Mouse (Mus musculus) megakaryocyte, embryonic 14.5 days (primary cell): Measurements from ENCODE around the gene Lbx2. TPM values are rescaled to one million over a fixed set of nuclear protein-coding genes. Genes with fewer than 3 reads are reported as not detected.

Experiments
- H3K27me3 ChIP-seq: replicated peaks from 2 replicates; pipeline ENCODE3; 2012; ENCODE audit warnings: inconsistent platforms
- H3K36me3 ChIP-seq: replicated peaks from 2 replicates; pipeline ENCODE3; 2012; ENCODE audit warnings: low read length, inconsistent platforms, mixed read lengths
- H3K4me1 ChIP-seq: 2 replicates; pipeline ENCODE4 v1.6.1; 2012; ENCODE audit warnings: inconsistent platforms
- H3K4me3 ChIP-seq: replicated peaks from 2 replicates; pipeline ENCODE3; 2012; ENCODE audit warnings: moderate library complexity, mild to moderate bottlenecking, inconsistent platforms
- H3K9me3 ChIP-seq: 2 replicates; pipeline ENCODE4 v1.6.1; 2012; ENCODE audit warnings: inconsistent platforms
- FLI1 ChIP-seq: IDR thresholded peaks from 2 replicates; pipeline ENCODE4 v1.6.1; 2012; ENCODE audit warnings: low read length, inconsistent platforms, mixed read lengths
- GATA1 ChIP-seq: IDR thresholded peaks from 3 replicates; pipeline ENCODE4 v1.6.1; 2012; ENCODE audit warnings: mixed read lengths, low read length, inconsistent platforms, borderline replicate concordance
- polyA plus RNA-seq: library from polyadenylated mRNA; stranded (reverse); fragments of >175 nt; gene quantifications from 2 replicates; pipeline ENCODE4 v1.2.3, GENCODE M21; 2012; ENCODE audit warnings: low replicate concordance; ENCODE audit not compliant: insufficient read depth

The Lbx2 gene
- polyA plus RNA-seq, 1 experiment, result 3.3 TPM

GRCm38 (mm10) chr6:83087926-83088260, 1.7 kb downstream of the Lbx2 start:
- TF ChIP-seq FLI1 (no peak), GATA1 (no peak)
- Histone ChIP-seq H3K4me3 (peak overlapping the region; percentile 89), H3K27me3 (peaks cover 79% of the 10 kb centered on the region), H3K9me3 (no peaks in the 10 kb centered on the region), H3K4me1 (peaks cover 38% of the 10 kb centered on the region), H3K36me3 (peaks cover under 1% of the 10 kb centered on the region)

GRCm38 (mm10) chr6:83092416-83093127, 6.4 kb downstream of the Lbx2 start:
- H3K36me3 ChIP-seq, result no peaks in the 10 kb centered on the region
- H3K9me3 ChIP-seq, result peaks cover 7% of the 10 kb centered on the region
- peaks cover 49% of the 10 kb centered on the region for H3K27me3 ChIP-seq
- H3K4me3 ChIP-seq, result peak overlapping the region; percentile 29
- TF ChIP-seq FLI1, result no peak
- TF ChIP-seq GATA1, result no peak
- peaks cover 29% of the 10 kb centered on the region for H3K4me1 ChIP-seq

- H3K4me3 ChIP-seq, result peak overlapping the region; percentile 1
- no peaks in the 10 kb centered on the region for H3K36me3 ChIP-seq
- peaks cover 7% of the 10 kb centered on the region for H3K9me3 ChIP-seq
- H3K4me1 ChIP-seq, result peaks cover 28% of the 10 kb centered on the region
- peaks cover 21% of the 10 kb centered on the region for H3K27me3 ChIP-seq
- TF ChIP-seq GATA1 (no peak), FLI1 (no peak)
Measured at GRCm38 (mm10) chr6:83095968-83096367, 9.8 kb downstream of the Lbx2 start.

GRCm38 (mm10) chr6:83098411-83098810, 12.2 kb downstream of the Lbx2 start:
- no peak overlapping the region for H3K4me3 ChIP-seq
- TF ChIP-seq GATA1 (no peak), FLI1 (no peak)
- peaks cover 7% of the 10 kb centered on the region for H3K9me3 ChIP-seq
- peaks cover 14% of the 10 kb centered on the region for H3K27me3 ChIP-seq
- peaks cover 42% of the 10 kb centered on the region for H3K4me1 ChIP-seq
- peaks cover 6% of the 10 kb centered on the region for H3K36me3 ChIP-seq

- H3K9me3 ChIP-seq, result no peaks in the 10 kb centered on the region
- TF ChIP-seq FLI1 (no peak), GATA1 (no peak)
- H3K27me3 ChIP-seq, result peaks cover 1% of the 10 kb centered on the region
- peaks cover 28% of the 10 kb centered on the region for H3K36me3 ChIP-seq
- peaks cover 36% of the 10 kb centered on the region for H3K4me1 ChIP-seq
- peak within 1 kb of the TSS; percentile 99 for H3K4me3 ChIP-seq
Measured at GRCm38 (mm10) chr6:83101316-83101687, 15.1 kb downstream of the Lbx2 start, which contains the start of the genes Ccdc142 and Gm42688. TSS of gene Ccdc142 (plus strand) at chr6:83101601. TSS of gene Gm42688 (plus strand) at chr6:83101617.

GRCm38 (mm10) chr6:83101688-83102556, 15.8 kb downstream of the Lbx2 start:
- TF ChIP-seq GATA1 (no peak), FLI1 (no peak)
- Histone ChIP-seq H3K36me3 (peaks cover 33% of the 10 kb centered on the region), H3K9me3 (no peaks in the 10 kb centered on the region), H3K27me3 (peaks cover 1% of the 10 kb centered on the region), H3K4me3 (peak overlapping the region; percentile 99), H3K4me1 (peaks cover 34% of the 10 kb centered on the region)

- H3K27me3 ChIP-seq, result no peaks in the 10 kb centered on the region
- peak overlapping the region; percentile 69 for H3K4me3 ChIP-seq
- H3K36me3 ChIP-seq, result peaks cover 41% of the 10 kb centered on the region
- peaks cover 46% of the 10 kb centered on the region for H3K4me1 ChIP-seq
- TF ChIP-seq GATA1 (no peak), FLI1 (no peak)
- no peaks in the 10 kb centered on the region for H3K9me3 ChIP-seq
Measured at GRCm38 (mm10) chr6:83103130-83103650, 17.0 kb downstream of the Lbx2 start.

GRCm38 (mm10) chr6:83104158-83104557, 18.0 kb downstream of the Lbx2 start:
- Histone ChIP-seq H3K4me1 (peaks cover 52% of the 10 kb centered on the region), H3K36me3 (peaks cover 41% of the 10 kb centered on the region)

GRCm38 (mm10) chr6:83107566-83108400, 21.6 kb downstream of the Lbx2 start:
- Histone ChIP-seq H3K4me3 (peak overlapping the region; percentile 100), H3K36me3 (peaks cover 63% of the 10 kb centered on the region), H3K4me1 (peaks cover 62% of the 10 kb centered on the region), H3K9me3 (no peaks in the 10 kb centered on the region), H3K27me3 (no peaks in the 10 kb centered on the region)
- TF ChIP-seq FLI1 (no peak), GATA1 (no peak)

More at GRCm38 (mm10) chr6:83104158-83104557, 18.0 kb downstream of the Lbx2 start:
- Histone ChIP-seq H3K27me3 (no peaks in the 10 kb centered on the region), H3K9me3 (no peaks in the 10 kb centered on the region), H3K4me3 (no peak overlapping the region)
- no peak for TF ChIP-seq GATA1
- TF ChIP-seq FLI1, result no peak
